Mouse (Mus musculus) liver, adult 2 months (tissue): ENCODE measurements around the gene Hoxd11. TPM values are rescaled to one million over a fixed set of nuclear protein-coding genes. Genes with fewer than 3 reads are reported as not detected.

ENCODE experiments used
- DNase-seq: peaks from one replicate; pipeline ENCODE4 v3.0.0-alpha.2; 2011; ENCODE audit warnings: low read depth, low spot score; ENCODE audit errors: extremely low read depth
- H3K27ac ChIP-seq: fragments of 200-500 bp; replicated peaks from 2 replicates; pipeline ENCODE4 v1.5.1; 2012; ENCODE audit warnings: low read depth, mild to moderate bottlenecking, control low read depth, inconsistent platforms, low read length; ENCODE audit not compliant: insufficient read depth
- H3K27me3 ChIP-seq: fragments of 200-500 bp; 2 replicates; pipeline ENCODE4 v1.6.1; 2012; ENCODE audit warnings: mild to moderate bottlenecking, moderate library complexity, low read length, inconsistent platforms; ENCODE audit not compliant: control insufficient read depth, insufficient read depth
- H3K36me3 ChIP-seq: fragments of 200-500 bp; 2 replicates; pipeline ENCODE4 v1.6.1; 2012; ENCODE audit warnings: low read length, inconsistent platforms; ENCODE audit not compliant: control insufficient read depth, insufficient read depth
- H3K4me1 ChIP-seq: fragments of 200-500 bp; 2 replicates; pipeline ENCODE4 v1.6.1; 2011; ENCODE audit warnings: low read length; ENCODE audit not compliant: control insufficient read depth, insufficient read depth
- H3K4me3 ChIP-seq: fragments of 200-500 bp; 2 replicates; pipeline ENCODE4 v1.5.1; 2011; ENCODE audit warnings: low read depth, mild to moderate bottlenecking, control low read depth, low read length, moderate library complexity; ENCODE audit not compliant: insufficient read depth
- H3K79me2 ChIP-seq: fragments of 200-500 bp; 2 replicates; pipeline ENCODE4 v1.6.1; 2012; ENCODE audit warnings: inconsistent platforms, mild to moderate bottlenecking, low read length, moderate library complexity; ENCODE audit not compliant: control insufficient read depth, insufficient read depth
- H3K9ac ChIP-seq: fragments of 200-500 bp; 2 replicates; pipeline ENCODE4 v1.6.1; 2012; ENCODE audit warnings: low read depth, mild to moderate bottlenecking, control low read depth, inconsistent platforms, low read length
- CTCF ChIP-seq: fragments of 200-500 bp; IDR thresholded peaks from 2 replicates; pipeline ENCODE4 v1.5.1; 2011; ENCODE audit warnings: low read depth, low read length, control low read depth
- POLR2A ChIP-seq: fragments of 200-500 bp; IDR thresholded peaks from 2 replicates; pipeline ENCODE4 v1.6.1; 2011; ENCODE audit warnings: low read length, control low read depth; ENCODE audit not compliant: insufficient read depth; ENCODE audit errors: extremely low read depth
- WGBS: fragments of 180-500 bp; shearing (Covaris S2); methylation state at CpG from one replicate; pipeline ENCODE4 v1.1.7; 2018; 5-methylcytosine and 5-hydroxymethylcytosine counted together
- polyA plus RNA-seq: library from polyadenylated mRNA; depleted of rRNA; stranded (reverse); fragments of >200 nt; gene quantifications from 2 replicates; pipeline ENCODE4 v1.2.3, GENCODE M21; 2012; rRNA removed
- total RNA-seq: library from RNA; depleted of rRNA; stranded (reverse); fragments of >200 nt; gene quantifications from 2 replicates; pipeline ENCODE4 v1.2.3, GENCODE M21; 2014; rRNA removed

The Hoxd11 gene
- not detected in 2 replicates for total RNA-seq
- polyA plus RNA-seq, result not detected in 2 replicates

GRCm38 (mm10) chr2:74678891-74679595, at the start of gene Hoxd11:
Hoxd11 (plus strand) TSS chr2:74679557.
- TF ChIP-seq CTCF (no peak), POLR2A (no peak)
- H3K4me3 ChIP-seq, result no peak within 1 kb of the TSS

DNA sequence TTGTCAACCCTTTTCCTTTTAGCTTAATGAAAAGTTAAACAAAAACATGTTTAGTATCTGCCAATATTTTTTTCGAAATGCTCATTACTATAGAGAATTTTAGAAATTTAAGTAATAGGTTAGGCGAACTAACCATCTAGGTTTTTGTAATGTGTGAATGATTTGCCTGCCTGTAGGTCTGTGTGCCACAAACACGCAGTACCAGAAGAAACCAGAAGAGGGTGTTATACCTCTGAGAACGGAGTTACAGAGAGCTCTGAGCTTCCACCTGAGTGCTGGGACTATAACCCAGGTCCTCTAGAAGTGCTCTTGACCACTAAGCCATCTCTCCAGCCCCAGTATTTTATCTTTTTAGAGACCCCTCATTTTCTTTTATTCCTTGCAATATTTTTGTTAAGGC, 43.9 kb upstream of the Hoxd11 start:
- WGBS, result 68% methylated on average over 4 of the region's 4 CpGs

More at GRCm38 (mm10) chr2:74678891-74679595, at the start of gene Hoxd11:
- Histone ChIP-seq H3K36me3 (no peaks in the 10 kb centered on the region), H3K4me1 (no peaks in the 10 kb centered on the region; the same call in 1 of the 2 replicates), H3K27ac (no peak within 1 kb of the TSS), H3K9ac (no peak within 1 kb of the TSS), H3K27me3 (peaks cover 48% of the 10 kb centered on the region), H3K79me2 (no peaks in the 10 kb centered on the region)
- 4% methylated on average over 15 of the region's 15 CpGs for WGBS
- DNase-seq, result no peak

GRCm38 (mm10) chr2:74642431-74642830, 36.9 kb upstream of the Hoxd11 start:
- H3K27ac ChIP-seq, result no peak overlapping the region
- no peaks in the 10 kb centered on the region for H3K4me1 ChIP-seq
- peaks cover 3% of the 10 kb centered on the region; the same call in 1 of the 2 replicates for H3K27me3 ChIP-seq
- no peak overlapping the region for H3K4me3 ChIP-seq
- no peak overlapping the region for H3K9ac ChIP-seq
- H3K36me3 ChIP-seq, result no peaks in the 10 kb centered on the region
- DNase-seq, result no peak
- WGBS, result 77% methylated on average over 5 of the region's 5 CpGs
- no peaks in the 10 kb centered on the region for H3K79me2 ChIP-seq
- TF ChIP-seq POLR2A (no peak), CTCF (no peak)

More for the DNA sequence above, 43.9 kb upstream of the Hoxd11 start:
- H3K79me2 ChIP-seq, result no peaks in the 10 kb centered on the region
- H3K27me3 ChIP-seq, result no peaks in the 10 kb centered on the region
- no peaks in the 10 kb centered on the region for H3K4me1 ChIP-seq
- no peak overlapping the region for H3K4me3 ChIP-seq
- no peak overlapping the region for H3K9ac ChIP-seq
- H3K36me3 ChIP-seq, result no peaks in the 10 kb centered on the region
- no peak for TF ChIP-seq CTCF
- TF ChIP-seq POLR2A, result no peak
- H3K27ac ChIP-seq, result no peak overlapping the region
- DNase-seq, result no peak

DNA sequence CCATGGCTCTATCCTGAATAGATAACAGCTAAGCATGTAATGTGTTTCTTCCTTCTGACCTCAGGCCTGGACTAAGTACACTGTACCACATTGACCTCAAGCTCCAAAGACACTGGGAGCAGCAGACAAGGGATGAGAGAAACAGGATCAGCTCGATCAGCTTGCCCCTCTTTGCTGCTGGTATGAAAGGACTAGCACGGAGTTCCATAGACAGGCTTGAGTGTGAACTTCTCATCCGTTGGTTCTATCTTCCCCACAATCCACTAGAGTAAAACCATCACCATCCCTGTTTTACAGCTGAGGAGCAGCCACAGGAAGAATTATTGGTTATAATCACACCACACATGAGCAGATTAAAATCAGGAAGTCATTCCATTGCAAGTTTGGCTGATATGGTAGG, 33.7 kb upstream of the Hoxd11 start:
- peaks cover 9% of the 10 kb centered on the region; the same call in 1 of the 2 replicates for H3K27me3 ChIP-seq
- no peaks in the 10 kb centered on the region for H3K36me3 ChIP-seq
- no peak overlapping the region for H3K27ac ChIP-seq
- 81% methylated on average over 3 of the region's 3 CpGs for WGBS
- no peaks in the 10 kb centered on the region for H3K4me1 ChIP-seq
- DNase-seq, result no peak
- TF ChIP-seq CTCF, result no peak
- no peak for TF ChIP-seq POLR2A
- H3K4me3 ChIP-seq, result no peak overlapping the region
- no peaks in the 10 kb centered on the region for H3K79me2 ChIP-seq
- no peak overlapping the region for H3K9ac ChIP-seq

DNA sequence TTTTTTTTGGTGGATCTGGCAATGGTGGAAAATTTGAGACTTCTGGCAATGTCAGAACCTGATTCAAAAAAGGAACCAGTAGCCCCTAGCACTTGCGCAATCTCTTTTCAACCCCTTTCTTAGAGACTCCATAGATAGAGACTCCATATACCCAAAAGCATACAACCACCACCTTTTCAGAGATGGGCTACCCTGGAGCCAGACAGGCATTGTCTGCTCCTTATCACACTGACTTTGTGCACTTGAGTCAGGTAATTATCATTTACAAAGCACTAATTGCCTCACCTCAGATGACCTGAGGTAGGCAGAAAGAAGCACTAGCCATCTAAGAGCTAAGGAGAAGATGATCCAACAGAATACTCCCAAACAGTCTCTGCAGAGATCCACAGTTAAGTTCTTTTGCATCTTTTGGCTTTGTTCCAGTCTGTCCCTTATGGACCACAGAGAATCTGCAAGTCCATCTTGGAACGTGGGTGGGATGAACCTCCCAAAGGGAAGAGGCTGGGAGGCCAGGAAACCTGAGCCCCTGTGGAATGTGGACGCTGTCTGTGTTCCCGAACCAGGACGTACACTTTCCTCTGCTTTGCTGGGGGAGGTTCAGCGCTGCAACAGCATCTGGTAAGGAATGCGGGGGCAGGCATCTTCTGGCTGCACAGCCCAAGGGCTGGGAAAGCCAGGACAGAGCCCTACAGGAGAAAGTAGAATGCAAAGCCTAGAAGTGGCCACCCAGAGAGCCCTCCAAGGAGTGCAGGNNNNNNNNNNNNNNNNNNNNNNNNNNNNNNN, 32.1 kb upstream of the Hoxd11 start:
- H3K27me3 ChIP-seq, result peaks cover 9% of the 10 kb centered on the region; the same call in 1 of the 2 replicates
- TF ChIP-seq POLR2A, result no peak
- TF ChIP-seq CTCF, result no peak
- H3K27ac ChIP-seq, result no peak overlapping the region
- H3K36me3 ChIP-seq, result no peaks in the 10 kb centered on the region
- DNase-seq, result no peak
- no peaks in the 10 kb centered on the region for H3K4me1 ChIP-seq
- WGBS, result 20% methylated on average over 7 of the region's 7 CpGs
- H3K4me3 ChIP-seq, result no peak overlapping the region
- no peaks in the 10 kb centered on the region for H3K79me2 ChIP-seq
- H3K9ac ChIP-seq, result no peak overlapping the region
